Mouse (Mus musculus): ENCODE data around the gene Arrb1. TPM values are rescaled to one million over a fixed set of nuclear protein-coding genes. Genes with fewer than 3 reads are reported as not detected.

The Arrb1 gene
- total RNA-seq, 2 experiments from 2014 or later = 154 to 160 TPM

GRCm38 (mm10) chr7:99565325-99565881 is 30.1 kb downstream of the Arrb1 start:
- no peak for DNase-seq (ENCODE audit: low spot score in 2 of 2)
- intact Hi-C loops (cut with DNase I) = no loop called here

GRCm38 (mm10) chr7:99570680-99571079 is 35.4 kb downstream of the Arrb1 start:
- DNase-seq (ENCODE audit: low spot score in 2 of 2) = no peak
- intact Hi-C loops (cut with DNase I) = no loop called here

GRCm38 (mm10) chr7:99572931-99573330 is 37.7 kb downstream of the Arrb1 start:
- intact Hi-C loops (cut with DNase I) = no loop called here
- no peak for DNase-seq (ENCODE audit: low spot score in 2 of 2)

GRCm38 (mm10) chr7:99573351-99573750 is 38.1 kb downstream of the Arrb1 start:
- no peak for DNase-seq (ENCODE audit: low spot score in 2 of 2)
- intact Hi-C loops (cut with DNase I) = no loop called here

GRCm38 (mm10) chr7:99578246-99578645 is 43.0 kb downstream of the Arrb1 start:
- intact Hi-C loops (cut with DNase I) = no loop called here
- DNase-seq (ENCODE audit: low spot score in 2 of 2) = no peak

- intact Hi-C loops (cut with DNase I) = no loop called here
- peak; percentile 47 to 66 for DNase-seq (ENCODE audit: low spot score in 2 of 2)
Observed at GRCm38 (mm10) chr7:99579491-99580190, 44.4 kb downstream of the Arrb1 start.

- DNase-seq (ENCODE audit: low spot score in 2 of 2) = no peak
- intact Hi-C loops (cut with DNase I) = no loop called here
Observed at GRCm38 (mm10) chr7:99580247-99580646, 45.0 kb downstream of the Arrb1 start.

GRCm38 (mm10) chr7:99582306-99582705 is 47.0 kb downstream of the Arrb1 start:
- intact Hi-C loops (cut with DNase I) = no loop called here
- DNase-seq (ENCODE audit: low spot score in 2 of 2) = no peak

GRCm38 (mm10) chr7:99582867-99583266 is 47.6 kb downstream of the Arrb1 start:
- intact Hi-C loops (cut with DNase I) = no loop called here
- no peak for DNase-seq (ENCODE audit: low spot score in 2 of 2)

GRCm38 (mm10) chr7:99583625-99584024 is 48.4 kb downstream of the Arrb1 start:
- intact Hi-C loops (cut with DNase I) = no loop called here
- DNase-seq (ENCODE audit: low spot score in 2 of 2) = no peak

GRCm38 (mm10) chr7:99585976-99586375 is 50.7 kb downstream of the Arrb1 start:
- intact Hi-C loops (cut with DNase I) = no loop called here
- no peak for DNase-seq (ENCODE audit: low spot score in 2 of 2)

GRCm38 (mm10) chr7:99590064-99590463 is 54.8 kb downstream of the Arrb1 start:
- intact Hi-C loops (cut with DNase I) = loop anchor here (1.0 kb wide), 1 partner anchor 90 kb away; no protein-coding TSS in a partner anchor
- peak; percentile 77 to 82 for DNase-seq (ENCODE audit: low spot score in 2 of 2)

- no peak for DNase-seq (ENCODE audit: low spot score in 2 of 2)
- intact Hi-C loops (cut with DNase I) = loop anchor here (1.0 kb wide), 1 partner anchor 90 kb away; no protein-coding TSS in a partner anchor
Observed at GRCm38 (mm10) chr7:99590646-99591045, 55.4 kb downstream of the Arrb1 start.

- intact Hi-C loops (cut with DNase I) = no loop called here
- no peak for DNase-seq (ENCODE audit: low spot score in 2 of 2)
Observed at GRCm38 (mm10) chr7:99592669-99593068, 57.4 kb downstream of the Arrb1 start.

GRCm38 (mm10) chr7:99593868-99594803 is 58.9 kb downstream of the Arrb1 start:
- intact Hi-C loops (cut with DNase I) = no loop called here

GRCm38 (mm10) chr7:99598722-99599121 is 63.5 kb downstream of the Arrb1 start:
- intact Hi-C loops (cut with DNase I) = no loop called here
- DNase-seq (ENCODE audit: low spot score in 2 of 2) = no peak

More at GRCm38 (mm10) chr7:99593868-99594803, 58.9 kb downstream of the Arrb1 start:
- DNase-seq (ENCODE audit: low spot score in 2 of 2) = no peak

- peak in 1 of 2 experiments; percentile 42 for DNase-seq (ENCODE audit: low spot score in 2 of 2)
- intact Hi-C loops (cut with DNase I) = no loop called here
Observed at GRCm38 (mm10) chr7:99603875-99604662, 68.8 kb downstream of the Arrb1 start.

GRCm38 (mm10) chr7:99605058-99605457 is 69.8 kb downstream of the Arrb1 start:
- DNase-seq (ENCODE audit: low spot score in 2 of 2) = no peak
- intact Hi-C loops (cut with DNase I) = no loop called here

- intact Hi-C loops (cut with DNase I) = no loop called here
Observed at GRCm38 (mm10) chr7:99606303-99606702, 71.0 kb downstream of the Arrb1 start.

More at GRCm38 (mm10) chr7:99606303-99606702, 71.0 kb downstream of the Arrb1 start:
- DNase-seq (ENCODE audit: low spot score in 2 of 2) = no peak

Measured in left cerebral cortex, postnatal 14 days (tissue).